Mouse (Mus musculus) layer of hippocampus, adult 8-10 months (tissue): Measurements from ENCODE around the gene Cpa4. TPM values are rescaled to one million over a fixed set of nuclear protein-coding genes. Genes with fewer than 3 reads are reported as not detected.
A peak's percentile ranks its signal among the peaks of the same experiment; 100 is the strongest.

Source experiments
- DNase-seq, 2 experiments: peaks; one replicate each; pipeline ENCODE4 v3.0.0; 2022; ENCODE audit warnings: low spot score in 2 of 2
- total RNA-seq, 4 experiments: library from RNA; stranded (reverse); gene quantifications; 2 replicates each; pipeline ENCODE4 v1.2.4; 2022

Gene Cpa4
- total RNA-seq, 4 experiments from 2014 or later = 0.13 to 0.16 TPM; not detected in 2

- no peak for DNase-seq
These were observed 16.3 kb upstream of the Cpa4 start for GRCm38 (mm10) chr6:30551644-30552580.

- no peak for DNase-seq
These were observed 15.5 kb upstream of the Cpa4 start for GRCm38 (mm10) chr6:30552628-30553027.

- no peak for DNase-seq
These were observed 14.7 kb upstream of the Cpa4 start for GRCm38 (mm10) chr6:30553381-30554010.

- no peak for DNase-seq
These were observed 14.1 kb upstream of the Cpa4 start for GRCm38 (mm10) chr6:30554092-30554491.

- no peak for DNase-seq
These were observed 13.5 kb upstream of the Cpa4 start for GRCm38 (mm10) chr6:30554621-30555170.

GRCm38 (mm10) chr6:30556080-30556479, 12.1 kb upstream of the Cpa4 start:
- DNase-seq = no peak

- no peak for DNase-seq
These were observed 8.4 kb upstream of the Cpa4 start for GRCm38 (mm10) chr6:30559726-30560125.

GRCm38 (mm10) chr6:30562132-30562531, 6.0 kb upstream of the Cpa4 start:
- DNase-seq = no peak

- DNase-seq = no peak
These were observed 4.6 kb upstream of the Cpa4 start for GRCm38 (mm10) chr6:30563575-30563974.

GRCm38 (mm10) chr6:30564051-30564450, 4.1 kb upstream of the Cpa4 start:
- no peak for DNase-seq

- DNase-seq = no peak
These were observed 1.2 kb downstream of the Cpa4 start for GRCm38 (mm10) chr6:30569331-30569730.

GRCm38 (mm10) chr6:30570012-30570411, 1.8 kb downstream of the Cpa4 start:
- no peak for DNase-seq

GRCm38 (mm10) chr6:30572456-30573311, 4.5 kb downstream of the Cpa4 start:
- DNase-seq = peak; percentile 78 to 85

- no peak for DNase-seq
These were observed 5.2 kb downstream of the Cpa4 start for GRCm38 (mm10) chr6:30573380-30573779.

GRCm38 (mm10) chr6:30574945-30575344, 6.8 kb downstream of the Cpa4 start:
- no peak for DNase-seq

GRCm38 (mm10) chr6:30576477-30577203, 8.5 kb downstream of the Cpa4 start:
- DNase-seq = no peak

- no peak for DNase-seq
These were observed 12.0 kb downstream of the Cpa4 start for GRCm38 (mm10) chr6:30579961-30580840.

- no peak for DNase-seq
These were observed 12.6 kb downstream of the Cpa4 start for GRCm38 (mm10) chr6:30580841-30581176.

GRCm38 (mm10) chr6:30586886-30587442, 18.8 kb downstream of the Cpa4 start:
- DNase-seq = no peak
